Mouse (Mus musculus) brain, adult 2 months (tissue): ENCODE measurements at regions not wholly inside any gene's neighbourhood (a gene's known extent, or its start where the extent isn't known, plus 50 kb on each side); places are given as distances from the start of the nearest gene placed in this dataset.
"Not testable (repeated sequence)": the region's sequence is repeated elsewhere in the genome, so short reads cannot be mapped to it uniquely, and the experiment has no call there.

Experiments used
- DNase-seq: peaks from one replicate; pipeline ENCODE4 v3.0.0; 2011; ENCODE audit warnings: low read depth, low spot score

DNA sequence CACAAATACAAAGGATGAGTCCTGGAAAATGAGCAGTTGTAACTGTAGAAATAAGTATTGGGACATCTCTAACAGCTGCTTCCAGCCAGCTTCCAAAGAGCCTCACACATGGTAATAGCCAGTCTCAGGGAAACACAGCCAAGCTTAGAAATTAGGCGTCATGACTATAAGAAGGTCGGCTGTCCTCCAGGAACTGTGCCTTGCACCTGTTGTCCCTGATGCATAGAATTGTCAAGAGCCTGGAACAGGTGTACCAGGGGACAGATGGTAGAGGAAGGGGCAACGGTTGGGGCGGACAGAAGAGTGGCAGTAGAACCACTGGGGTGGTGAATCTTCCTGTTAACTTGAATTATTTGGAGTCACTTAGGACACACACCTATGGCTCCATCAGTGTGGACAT, 162.1 kb downstream of the Trib2 start:
- no peak for DNase-seq

DNA sequence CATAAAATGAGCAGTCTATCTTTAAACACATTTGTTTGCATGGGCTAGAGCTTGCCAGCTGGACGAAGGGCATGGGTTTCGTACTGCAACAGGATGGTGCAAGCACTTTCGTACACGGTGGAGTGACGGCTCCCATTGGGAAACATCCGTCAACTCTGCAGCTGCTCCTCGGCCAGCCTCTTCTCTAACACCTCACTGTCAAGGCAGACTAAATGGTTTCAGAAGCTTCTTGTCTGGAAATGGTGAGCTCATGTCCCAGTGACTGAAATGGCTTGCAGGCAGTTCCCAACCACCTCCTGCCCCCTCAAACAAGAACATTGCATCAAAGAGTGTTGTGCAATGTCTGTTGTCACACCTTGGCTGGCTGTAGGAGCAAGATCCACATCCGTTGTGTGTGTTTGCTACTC, 163.4 kb downstream of the Trib2 start:
- peak; percentile 10 for DNase-seq

GRCm38 (mm10) chr12:15651293-15651692, 165.4 kb downstream of the Trib2 start:
- DNase-seq, result no peak

GRCm38 (mm10) chr12:15649906-15650305, 166.8 kb downstream of the Trib2 start:
- DNase-seq, result no peak

DNA sequence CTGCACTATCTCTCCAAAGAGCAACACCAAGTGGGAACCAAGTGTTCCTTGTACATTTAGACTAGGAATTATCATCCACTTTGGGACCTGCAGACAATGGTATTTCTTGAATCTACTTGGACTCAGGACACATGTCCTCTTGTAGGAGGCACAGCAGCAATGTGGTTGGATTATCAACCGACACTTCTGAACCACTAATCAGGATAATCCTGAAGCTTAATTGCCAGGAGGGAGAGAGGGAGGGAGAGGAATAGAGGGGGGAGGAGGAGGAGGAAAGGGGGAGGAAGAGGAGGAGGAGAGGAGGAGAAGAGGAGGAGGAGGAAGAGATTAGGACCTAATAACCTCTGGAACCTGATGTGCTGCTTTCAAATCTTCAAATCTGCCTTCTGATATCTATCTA, 167.5 kb downstream of the Trib2 start:
- no peak for DNase-seq

GRCm38 (mm10) chr12:15644074-15644672, 172.5 kb downstream of the Trib2 start:
- no peak for DNase-seq

DNA sequence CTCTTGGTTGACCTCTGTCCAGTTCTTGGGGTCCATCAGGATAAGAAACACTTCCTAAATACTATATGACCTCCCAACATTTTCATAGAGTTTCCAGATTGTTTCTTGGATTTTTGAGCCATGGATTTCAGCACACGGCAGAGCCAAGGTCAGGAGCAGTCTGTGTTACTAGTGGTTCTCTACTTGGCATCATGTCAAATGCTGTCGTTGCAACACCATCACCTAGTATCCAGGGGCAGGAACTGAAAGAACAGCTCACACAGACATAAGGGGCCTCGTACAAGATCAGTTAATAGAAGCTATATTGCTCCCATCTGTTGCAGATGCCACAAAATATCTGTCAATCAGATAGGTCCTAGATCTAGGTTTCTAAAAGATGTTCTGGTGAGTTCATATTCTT, 173.1 kb downstream of the Trib2 start:
- no peak for DNase-seq

DNA sequence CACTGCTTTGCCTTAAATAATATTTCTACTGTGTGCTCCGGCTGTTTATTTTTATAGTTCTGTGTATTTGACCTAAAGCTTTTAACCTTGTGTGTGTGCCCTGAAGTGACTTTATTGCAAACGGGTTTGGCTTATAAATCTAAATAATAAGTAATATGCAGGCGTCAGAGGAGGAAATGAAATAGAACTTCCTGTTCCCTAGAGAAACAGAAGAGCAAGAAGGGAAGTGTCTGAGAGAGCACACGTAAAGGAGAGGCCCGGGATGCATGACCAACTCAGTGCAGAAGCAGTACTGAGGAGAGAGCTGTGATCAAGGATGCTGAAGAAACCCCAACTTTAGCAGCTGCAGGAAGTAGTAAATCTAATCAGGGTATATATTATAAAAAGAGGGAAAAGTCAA, 176.4 kb downstream of the Trib2 start:
- no peak for DNase-seq

DNA sequence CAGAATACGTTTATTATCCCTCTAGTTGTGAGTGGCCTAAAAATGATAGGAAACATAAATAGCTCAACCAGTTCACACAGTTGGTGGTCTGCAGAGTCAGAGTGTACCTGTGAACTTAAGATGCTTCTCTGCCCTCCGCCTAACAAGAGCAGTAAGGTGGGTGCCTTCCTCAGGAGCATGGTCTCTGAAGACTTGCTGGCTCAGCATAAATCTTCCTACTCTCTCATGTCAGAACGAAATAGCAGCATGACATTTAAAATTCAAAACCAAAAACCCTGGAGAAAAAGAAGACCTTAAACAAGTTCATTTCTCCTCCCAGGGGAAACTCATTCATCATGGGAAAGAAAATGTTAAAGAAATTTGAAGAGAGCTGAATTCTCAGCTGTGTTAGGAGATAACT, 186.8 kb downstream of the Trib2 start:
- DNase-seq, result no peak

- DNase-seq, result no peak
These were observed 197.2 kb downstream of the Trib2 start for GRCm38 (mm10) chr12:15619521-15619920.

DNA sequence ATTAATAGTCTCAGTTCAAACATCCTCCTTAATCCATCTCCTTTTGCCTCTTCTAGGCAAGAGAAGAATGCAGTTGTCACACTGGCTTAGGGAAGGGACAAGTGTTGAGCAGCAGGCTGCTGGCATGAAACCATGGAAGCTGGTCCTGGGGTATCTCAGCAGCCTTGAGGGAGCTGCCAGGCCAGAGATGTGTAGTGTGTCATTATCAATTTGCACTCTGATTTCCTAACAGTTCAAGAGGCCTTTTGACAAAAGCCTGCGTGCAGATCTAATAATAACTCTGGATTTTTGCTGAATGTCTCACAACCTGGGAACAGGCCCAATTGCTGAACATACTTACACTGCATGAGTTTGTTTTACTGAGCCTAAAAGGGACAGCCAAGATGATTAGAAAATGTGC, 199.4 kb downstream of the Trib2 start:
- DNase-seq, result peak; percentile 47

- DNase-seq, result no peak
These were observed 204.7 kb downstream of the Trib2 start for GRCm38 (mm10) chr12:15611847-15612580.

DNA sequence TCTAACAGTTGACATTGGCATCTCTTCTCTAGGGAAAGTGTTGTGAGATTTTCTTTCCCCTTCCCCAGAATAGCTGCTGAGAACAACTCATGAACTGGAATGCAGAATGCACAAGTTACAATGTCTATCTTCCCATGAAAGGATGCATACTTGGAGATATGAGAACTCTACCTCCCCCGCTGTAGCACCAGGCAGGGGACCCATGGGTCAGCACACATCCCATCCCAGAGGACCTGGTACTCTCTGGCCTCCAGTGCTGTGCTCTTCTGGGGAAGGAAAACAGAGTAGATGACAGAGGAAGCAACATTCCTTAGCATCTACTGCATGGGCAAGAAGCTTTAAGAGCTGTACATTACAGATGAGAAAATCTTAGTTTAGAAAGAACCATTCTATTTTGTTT, 209.6 kb downstream of the Trib2 start:
- no peak for DNase-seq

GRCm38 (mm10) chr12:15606095-15606494, 210.6 kb downstream of the Trib2 start:
- DNase-seq, result peak; percentile 69

GRCm38 (mm10) chr12:15604630-15605029, 212.1 kb downstream of the Trib2 start:
- DNase-seq, result no peak

- no peak for DNase-seq
These were observed 212.8 kb downstream of the Trib2 start for GRCm38 (mm10) chr12:15603885-15604284.

- DNase-seq, result no peak
These were observed 213.4 kb downstream of the Trib2 start for GRCm38 (mm10) chr12:15603319-15603718.

GRCm38 (mm10) chr12:15594704-15595103, 222.0 kb downstream of the Trib2 start:
- no peak for DNase-seq

DNA sequence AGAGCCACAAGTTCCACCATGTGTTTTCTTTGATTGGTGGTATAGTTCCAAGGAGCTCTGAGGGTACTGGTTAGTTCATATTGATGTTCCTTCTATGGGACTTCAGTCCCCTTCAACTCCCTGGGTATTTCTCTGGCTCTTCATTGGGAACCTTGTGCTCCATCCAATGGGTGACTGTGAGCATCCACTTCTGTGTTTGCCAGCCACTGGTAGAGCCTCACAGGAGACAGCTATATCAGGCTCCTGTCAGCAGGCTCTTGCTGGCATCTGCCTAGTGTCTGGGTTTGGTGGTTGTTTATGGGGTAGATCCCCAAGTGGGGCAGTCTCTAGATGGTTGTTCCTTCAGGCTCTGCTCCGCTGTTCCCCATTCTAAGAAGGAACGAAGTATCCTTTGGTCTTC, 228.9 kb downstream of the Trib2 start:
- not testable (repeated sequence) for DNase-seq

DNA sequence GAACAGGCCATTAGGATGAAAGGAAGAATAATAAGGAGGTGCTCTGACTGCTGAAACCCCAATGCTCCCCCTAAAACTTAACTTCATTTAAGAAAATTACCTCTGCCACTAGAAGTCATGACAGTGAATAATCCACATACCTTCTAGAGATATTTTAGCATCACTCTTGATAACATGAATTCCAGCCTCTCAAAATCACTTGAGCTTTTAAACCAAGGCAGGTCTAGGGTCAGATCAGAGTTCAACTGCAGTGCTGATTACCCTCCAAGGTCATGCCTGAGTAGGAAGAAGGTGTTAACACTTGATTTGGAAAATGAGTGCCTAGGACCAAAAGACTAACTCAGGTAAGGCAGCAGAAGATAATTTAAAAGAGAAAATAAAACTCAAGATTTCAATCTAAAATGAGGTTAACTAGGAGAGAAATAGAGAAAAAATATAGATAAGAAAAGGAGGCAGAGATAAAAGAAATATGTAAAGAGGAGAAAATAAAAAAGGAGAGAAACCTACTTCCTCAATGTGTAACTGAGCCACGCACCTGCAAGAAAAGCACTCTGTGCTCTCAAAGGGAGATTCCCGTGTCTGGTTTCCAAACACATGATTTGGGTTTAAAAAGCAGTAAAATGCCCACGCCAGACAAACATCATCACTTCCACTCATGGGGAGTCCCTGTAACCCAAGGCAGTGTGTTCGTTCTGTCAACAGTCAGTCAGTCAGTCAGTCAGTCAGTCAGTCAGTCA, 229.8 kb downstream of the Trib2 start:
- no peak for DNase-seq

GRCm38 (mm10) chr12:15585845-15586244, 230.9 kb downstream of the Trib2 start:
- peak; percentile 30 for DNase-seq

- peak; percentile 45 for DNase-seq
These were observed 232.0 kb downstream of the Trib2 start for GRCm38 (mm10) chr12:15584721-15585120.

GRCm38 (mm10) chr12:15566785-15567109, 250.0 kb downstream of the Trib2 start:
- DNase-seq, result no peak
